Mouse (Mus musculus): ENCODE measurements around the gene Naip2. TPM values are rescaled to one million over a fixed set of nuclear protein-coding genes. Genes with fewer than 3 reads are reported as not detected.
"Not testable (repeated sequence)": the region's sequence is repeated elsewhere in the genome, so short reads cannot be mapped to it uniquely, and the experiment has no call there.

Naip2 gene
- 21.1 and 25.6 TPM in 2 replicates for total RNA-seq (2017)

GRCm38 (mm10) chr13:100201659-100202333, at the start of gene Naip2:
Naip2 (minus strand) TSS chr13:100202092.
- ATAC-seq (ENCODE audit: extremely low read depth, insufficient number of reproducible peaks, low FRiP score, poor library complexity, severe bottlenecking): peak; percentile 76

GRCm38 (mm10) chr13:100246896-100247519, 45.1 kb upstream of the Naip2 start:
- peak; percentile 63 for ATAC-seq (ENCODE audit: extremely low read depth, insufficient number of reproducible peaks, low FRiP score, poor library complexity, severe bottlenecking)

GRCm38 (mm10) chr13:100246223-100246622, 44.3 kb upstream of the Naip2 start, which contains the start of gene Naip5:
Naip5 (minus strand) TSS chr13:100246323.
- ATAC-seq (ENCODE audit: extremely low read depth, insufficient number of reproducible peaks, low FRiP score, poor library complexity, severe bottlenecking): not testable (repeated sequence)

- ATAC-seq (ENCODE audit: extremely low read depth, insufficient number of reproducible peaks, low FRiP score, poor library complexity, severe bottlenecking): 0 out of 2 replicates have a peak, but pooled peaks have one; percentile 13
Measured at GRCm38 (mm10) chr13:100243702-100244101, 41.8 kb upstream of the Naip2 start.

GRCm38 (mm10) chr13:100213683-100214082, 11.8 kb upstream of the Naip2 start:
- peak; percentile 31; the same call in 1 of the 2 replicates for ATAC-seq (ENCODE audit: extremely low read depth, insufficient number of reproducible peaks, low FRiP score, poor library complexity, severe bottlenecking)

- ATAC-seq (ENCODE audit: extremely low read depth, insufficient number of reproducible peaks, low FRiP score, poor library complexity, severe bottlenecking): no peak
Measured at GRCm38 (mm10) chr13:100210540-100210939, 8.6 kb upstream of the Naip2 start.

- no peak for ATAC-seq (ENCODE audit: extremely low read depth, insufficient number of reproducible peaks, low FRiP score, poor library complexity, severe bottlenecking)
Measured at GRCm38 (mm10) chr13:100203319-100203718, 1.4 kb upstream of the Naip2 start.

- ATAC-seq (ENCODE audit: extremely low read depth, insufficient number of reproducible peaks, low FRiP score, poor library complexity, severe bottlenecking): no peak
Measured at GRCm38 (mm10) chr13:100200778-100201177, 1.1 kb downstream of the Naip2 start.

- ATAC-seq (ENCODE audit: extremely low read depth, insufficient number of reproducible peaks, low FRiP score, poor library complexity, severe bottlenecking): no peak
Measured at GRCm38 (mm10) chr13:100195421-100195820, 6.5 kb downstream of the Naip2 start.

GRCm38 (mm10) chr13:100183111-100183510, 18.8 kb downstream of the Naip2 start:
- peak; percentile 88 for ATAC-seq (ENCODE audit: extremely low read depth, insufficient number of reproducible peaks, low FRiP score, poor library complexity, severe bottlenecking)

- not testable (repeated sequence) for ATAC-seq (ENCODE audit: extremely low read depth, insufficient number of reproducible peaks, low FRiP score, poor library complexity, severe bottlenecking)
Measured at GRCm38 (mm10) chr13:100174360-100174759, 27.5 kb downstream of the Naip2 start.

GRCm38 (mm10) chr13:100166378-100166777, 35.5 kb downstream of the Naip2 start:
- not testable (repeated sequence) for ATAC-seq (ENCODE audit: extremely low read depth, insufficient number of reproducible peaks, low FRiP score, poor library complexity, severe bottlenecking)

- ATAC-seq (ENCODE audit: extremely low read depth, insufficient number of reproducible peaks, low FRiP score, poor library complexity, severe bottlenecking): not testable (repeated sequence)
Measured at GRCm38 (mm10) chr13:100162467-100162866, 39.4 kb downstream of the Naip2 start.

- ATAC-seq (ENCODE audit: extremely low read depth, insufficient number of reproducible peaks, low FRiP score, poor library complexity, severe bottlenecking): not testable (repeated sequence)
Measured at GRCm38 (mm10) chr13:100161171-100161870, 40.6 kb downstream of the Naip2 start.

GRCm38 (mm10) chr13:100156624-100157023, 45.3 kb downstream of the Naip2 start:
- ATAC-seq (ENCODE audit: extremely low read depth, insufficient number of reproducible peaks, low FRiP score, poor library complexity, severe bottlenecking): peak; percentile 45; the same call in 1 of the 2 replicates

GRCm38 (mm10) chr13:100152659-100153058, 49.2 kb downstream of the Naip2 start:
- peak; percentile 96 for ATAC-seq (ENCODE audit: extremely low read depth, insufficient number of reproducible peaks, low FRiP score, poor library complexity, severe bottlenecking)

- ATAC-seq (ENCODE audit: extremely low read depth, insufficient number of reproducible peaks, low FRiP score, poor library complexity, severe bottlenecking): peak; percentile 33; the same call in 1 of the 2 replicates
Measured at GRCm38 (mm10) chr13:100141646-100142314, 60.1 kb downstream of the Naip2 start.

- ATAC-seq (ENCODE audit: extremely low read depth, insufficient number of reproducible peaks, low FRiP score, poor library complexity, severe bottlenecking): no peak
Measured at GRCm38 (mm10) chr13:100125258-100125643, 76.6 kb downstream of the Naip2 start.
